Mouse (Mus musculus) intestine, embryonic 14.5 days (tissue): Measurements from ENCODE around the gene Defb36. TPM values are rescaled to one million over a fixed set of nuclear protein-coding genes. Genes with fewer than 3 reads are reported as not detected.
A peak's percentile ranks its signal among the peaks of the same experiment; 100 is the strongest.

Experiments
- ATAC-seq: fragments of 200-750 bp; cut with Nextera tagmentation; replicated peaks from 2 replicates; pipeline ENCODE4 v1.8.0; 2017; ENCODE audit warnings: low read depth, moderate number of reproducible peaks, moderate TSS enrichment, moderate library complexity; ENCODE audit not compliant: low FRiP score, low TSS enrichment
- DNase-seq: peaks from one replicate; pipeline ENCODE4 v3.0.0-alpha.2; 2018; ENCODE audit warnings: low spot score
- H3K27ac ChIP-seq: fragments of 300-500 bp; sonication (generic); 2 replicates; pipeline ENCODE4 v1.5.1; 2014; ENCODE audit warnings: low read depth, mild to moderate bottlenecking, control low read depth
- H3K27me3 ChIP-seq: fragments of 300-500 bp; sonication (generic); replicated peaks from 2 replicates; pipeline ENCODE4 v1.6.1; 2014; ENCODE audit warnings: low read length, control low read depth; ENCODE audit not compliant: control insufficient read depth, insufficient read depth
- H3K36me3 ChIP-seq: fragments of 300-500 bp; sonication (generic); 2 replicates; pipeline ENCODE4 v1.6.1; 2014; ENCODE audit warnings: low read length, control low read depth; ENCODE audit not compliant: control insufficient read depth, insufficient read depth
- H3K4me1 ChIP-seq: fragments of 300-500 bp; sonication (generic); replicated peaks from 2 replicates; pipeline ENCODE4 v1.6.1; 2014; ENCODE audit warnings: low read length, control low read depth, mixed read lengths; ENCODE audit not compliant: control insufficient read depth, insufficient read depth
- H3K4me2 ChIP-seq: fragments of 300-500 bp; sonication (generic); 2 replicates; pipeline ENCODE4 v1.6.1; 2014; ENCODE audit warnings: low read length
- H3K4me3 ChIP-seq: fragments of 300-500 bp; sonication (generic); 2 replicates; pipeline ENCODE4 v1.5.1; 2014; ENCODE audit warnings: low read depth, low read length, control low read depth, mixed read lengths
- H3K9ac ChIP-seq: fragments of 300-500 bp; sonication (generic); 2 replicates; pipeline ENCODE4 v1.6.1; 2014; ENCODE audit warnings: mild to moderate bottlenecking, low read length
- H3K9me3 ChIP-seq: fragments of 300-500 bp; sonication (generic); 2 replicates; pipeline ENCODE4 v1.6.1; 2016; ENCODE audit warnings: low read length, control low read depth; ENCODE audit not compliant: control insufficient read depth
- WGBS: fragments of 180-500 bp; shearing (Covaris S2); extraction: QIAGEN DNeasy Blood & Tissue Kit; methylation state at CpG from one replicate; pipeline ENCODE4 v1.1.7; 2014; 5-methylcytosine and 5-hydroxymethylcytosine counted together
- polyA plus RNA-seq: library from polyadenylated mRNA; unstranded; fragments of >200 nt; fragmentation: Nextera tagmentation; extraction: Ambion mirVana; gene quantifications from 2 replicates; pipeline ENCODE4 v1.2.1, GENCODE M21; 2014

Gene Defb36
- polyA plus RNA-seq, 1 experiment from 2014 or later = not detected

GRCm38 (mm10) chr2:152586926-152587560, 17.1 kb upstream of the Defb36 start:
- no peak overlapping the region for H3K9ac ChIP-seq
- 83% methylated on average over 4 of the region's 4 CpGs for WGBS
- ATAC-seq (no peak), DNase-seq (no peak)
- no peaks in the 10 kb centered on the region for H3K36me3 ChIP-seq
- no peaks in the 10 kb centered on the region for H3K9me3 ChIP-seq
- no peak overlapping the region for H3K4me2 ChIP-seq
- H3K4me3 ChIP-seq = no peak overlapping the region
- H3K27ac ChIP-seq = no peak overlapping the region
- no peaks in the 10 kb centered on the region for H3K27me3 ChIP-seq
- H3K4me1 ChIP-seq = no peaks in the 10 kb centered on the region; the same call in 1 of the 2 replicates

DNA sequence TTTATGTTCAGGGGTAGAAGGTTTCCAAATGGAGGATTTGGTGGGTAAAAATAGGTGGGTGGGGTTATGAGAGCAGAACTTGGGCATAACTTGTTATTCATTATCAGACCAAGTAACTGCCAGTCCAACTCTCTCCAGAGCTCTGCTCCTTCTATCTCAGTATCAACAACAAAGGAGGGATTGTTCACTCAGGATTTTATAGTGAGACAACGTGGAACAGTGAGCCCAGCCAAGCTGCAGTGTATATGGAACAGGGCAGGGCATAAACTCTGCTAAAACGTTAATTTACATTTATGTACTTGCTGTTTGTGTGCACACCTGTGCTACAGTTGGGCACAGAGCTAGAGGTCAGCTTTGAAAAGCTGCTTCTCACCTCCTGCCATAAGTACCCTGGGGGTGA, 15.7 kb upstream of the Defb36 start:
- H3K9me3 ChIP-seq = no peaks in the 10 kb centered on the region
- H3K27me3 ChIP-seq = no peaks in the 10 kb centered on the region
- H3K4me1 ChIP-seq = no peaks in the 10 kb centered on the region; the same call in 1 of the 2 replicates
- ATAC-seq (0 out of 2 replicates have a peak, but pooled peaks have one; percentile 37), DNase-seq (no peak)
- no peak overlapping the region for H3K4me2 ChIP-seq
- H3K36me3 ChIP-seq = no peaks in the 10 kb centered on the region
- H3K9ac ChIP-seq = no peak overlapping the region
- WGBS = 35% methylated on average over 2 of the region's 2 CpGs
- no peak overlapping the region for H3K4me3 ChIP-seq
- H3K27ac ChIP-seq = no peak overlapping the region

DNA sequence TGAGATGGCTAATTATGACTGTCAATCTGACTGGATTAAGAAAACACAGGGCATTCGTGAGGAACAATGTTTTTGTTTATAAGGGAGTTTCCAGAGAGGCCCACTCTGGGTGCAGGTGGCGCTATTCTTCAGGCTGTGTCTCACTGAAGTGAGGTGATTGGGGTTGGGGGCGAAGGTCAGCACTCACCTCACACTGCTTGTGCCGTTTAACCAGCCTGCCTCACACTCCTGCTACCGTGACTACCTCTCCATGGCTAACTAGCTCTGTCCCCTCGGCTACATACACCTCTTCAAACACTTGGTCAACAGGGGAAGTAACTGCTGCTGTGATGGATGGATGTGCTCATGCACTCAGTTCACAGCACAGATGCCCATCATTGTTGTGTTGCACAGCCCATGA, 15.1 kb upstream of the Defb36 start:
- WGBS = 34% methylated on average over 6 of the region's 6 CpGs
- Histone ChIP-seq H3K36me3 (no peaks in the 10 kb centered on the region), H3K9me3 (no peaks in the 10 kb centered on the region), H3K4me3 (no peak overlapping the region), H3K4me2 (no peak overlapping the region), H3K4me1 (no peaks in the 10 kb centered on the region; the same call in 1 of the 2 replicates), H3K27ac (no peak overlapping the region), H3K27me3 (no peaks in the 10 kb centered on the region), H3K9ac (no peak overlapping the region)
- DNase-seq (no peak), ATAC-seq (0 out of 2 replicates have a peak, but pooled peaks have one; percentile 55)

DNA sequence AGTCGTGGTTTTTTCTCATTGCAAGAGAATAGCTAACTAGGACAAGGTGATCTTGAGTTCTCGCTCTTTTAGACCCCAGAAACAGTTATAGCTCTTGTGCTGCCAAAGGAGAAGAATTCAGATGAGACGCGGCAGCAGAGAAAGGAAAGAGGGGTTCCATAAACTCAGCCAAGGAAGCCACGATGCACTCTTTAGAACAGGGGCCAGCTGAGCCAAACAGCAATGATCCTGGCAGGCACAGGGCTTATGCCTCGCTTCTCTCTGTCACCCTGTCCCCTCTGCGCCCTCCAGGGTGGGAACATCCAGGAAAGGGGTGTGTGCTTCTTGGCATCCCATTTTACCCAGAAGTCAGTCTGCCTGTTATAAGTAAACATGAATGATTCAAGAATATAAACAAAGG, 4.8 kb upstream of the Defb36 start, which contains the start of gene Defb45:
TSS of gene Defb45 (minus strand) at position 101 of the 400 bp plus-strand sequence.
- Histone ChIP-seq H3K4me1 (no peaks in the 10 kb centered on the region; the same call in 1 of the 2 replicates), H3K4me3 (no peak within 1 kb of the TSS), H3K9ac (no peak within 1 kb of the TSS), H3K9me3 (no peaks in the 10 kb centered on the region), H3K36me3 (no peaks in the 10 kb centered on the region), H3K27me3 (no peaks in the 10 kb centered on the region), H3K4me2 (no peak within 1 kb of the TSS), H3K27ac (no peak within 1 kb of the TSS)
- WGBS = 58% methylated on average over 7 of the region's 7 CpGs
- no peak for DNase-seq
- no peak for ATAC-seq

GRCm38 (mm10) chr2:152600076-152600475, 4.1 kb upstream of the Defb36 start:
- no peak overlapping the region for H3K27ac ChIP-seq
- no peak overlapping the region for H3K9ac ChIP-seq
- no peaks in the 10 kb centered on the region for H3K36me3 ChIP-seq
- DNase-seq = no peak
- no peaks in the 10 kb centered on the region for H3K27me3 ChIP-seq
- H3K4me3 ChIP-seq = no peak overlapping the region
- ATAC-seq = no peak
- H3K9me3 ChIP-seq = no peaks in the 10 kb centered on the region
- H3K4me1 ChIP-seq = no peaks in the 10 kb centered on the region; the same call in 1 of the 2 replicates
- H3K4me2 ChIP-seq = no peak overlapping the region
- 61% methylated on average over 6 of the region's 6 CpGs for WGBS

- Histone ChIP-seq H3K4me2 (no peak overlapping the region), H3K4me3 (no peak overlapping the region), H3K4me1 (no peaks in the 10 kb centered on the region; the same call in 1 of the 2 replicates), H3K27me3 (no peaks in the 10 kb centered on the region), H3K9ac (no peak overlapping the region), H3K9me3 (no peaks in the 10 kb centered on the region), H3K27ac (no peak overlapping the region), H3K36me3 (no peaks in the 10 kb centered on the region)
- DNase-seq (no peak), ATAC-seq (no peak)
- WGBS = 77% methylated on average over 4 of the region's 4 CpGs
Measured at GRCm38 (mm10) chr2:152601275-152601960, 2.7 kb upstream of the Defb36 start.

- 30% methylated on average over 6 of the region's 6 CpGs for WGBS
- Histone ChIP-seq H3K4me3 (no peak overlapping the region), H3K36me3 (no peaks in the 10 kb centered on the region), H3K27ac (no peak overlapping the region), H3K4me1 (no peaks in the 10 kb centered on the region), H3K27me3 (no peaks in the 10 kb centered on the region), H3K9me3 (no peaks in the 10 kb centered on the region; the same call in 1 of the 2 replicates), H3K4me2 (no peak overlapping the region), H3K9ac (no peak overlapping the region)
- no peak for ATAC-seq
- no peak for DNase-seq
Measured at GRCm38 (mm10) chr2:152607746-152608145, 3.6 kb downstream of the Defb36 start.

DNA sequence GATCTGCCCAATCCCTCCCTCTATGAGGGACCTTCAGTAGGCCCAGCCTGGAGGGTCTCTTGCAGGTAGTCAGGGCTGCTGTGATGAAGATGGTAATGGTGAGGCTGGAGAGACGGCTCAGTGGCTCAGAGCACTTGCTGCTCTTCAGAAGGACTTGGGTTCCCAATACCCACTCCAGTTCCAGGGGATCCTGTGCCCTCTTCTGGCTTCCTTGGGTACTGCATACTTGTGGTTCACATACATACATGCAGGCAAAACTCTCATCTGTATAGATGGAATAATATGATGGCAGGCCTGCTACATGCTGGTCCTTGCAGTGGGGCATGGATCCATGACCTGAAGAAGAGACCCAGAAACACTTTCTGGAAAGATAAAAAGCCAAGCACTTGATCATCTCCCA, 4.6 kb downstream of the Defb36 start:
- no peak for ATAC-seq
- Histone ChIP-seq H3K27ac (no peak overlapping the region), H3K27me3 (no peaks in the 10 kb centered on the region), H3K9me3 (no peaks in the 10 kb centered on the region; the same call in 1 of the 2 replicates), H3K4me1 (no peaks in the 10 kb centered on the region), H3K9ac (no peak overlapping the region), H3K4me2 (no peak overlapping the region), H3K4me3 (no peak overlapping the region), H3K36me3 (no peaks in the 10 kb centered on the region)
- DNase-seq = no peak
- WGBS = 92% methylated on average over 1 of the region's 1 CpGs
